Mouse (Mus musculus) ovary, postnatal 36 days (tissue): ENCODE data around the gene Klc3.

ENCODE experiments used
- DNase-seq: peaks from one replicate; pipeline ENCODE4 v3.0.0; 2022; ENCODE audit warnings: low spot score, mixed read lengths

Klc3 gene

GRCm38 (mm10) chr7:19405417-19405816, 1.5 kb upstream of the Klc3 start:
- DNase-seq = peak; percentile 77

- no peak for DNase-seq
Measured at GRCm38 (mm10) chr7:19404476-19404875, 572 bp upstream of the Klc3 start, which contains the start of gene Ckm. TSS of gene Ckm (plus strand) at chr7:19404776.

- DNase-seq = no peak
Measured at GRCm38 (mm10) chr7:19402535-19403112, 1.3 kb downstream of the Klc3 start.

GRCm38 (mm10) chr7:19400946-19401345, 3.0 kb downstream of the Klc3 start:
- no peak for DNase-seq

GRCm38 (mm10) chr7:19399496-19400280, 4.2 kb downstream of the Klc3 start:
- peak; percentile 54 for DNase-seq

GRCm38 (mm10) chr7:19394484-19394883, 9.4 kb downstream of the Klc3 start:
- DNase-seq = no peak

- DNase-seq = no peak
Measured at GRCm38 (mm10) chr7:19388699-19389413, 15.0 kb downstream of the Klc3 start.

GRCm38 (mm10) chr7:19383708-19384107, 20.2 kb downstream of the Klc3 start:
- no peak for DNase-seq

GRCm38 (mm10) chr7:19382166-19382541, 21.8 kb downstream of the Klc3 start:
- no peak for DNase-seq

GRCm38 (mm10) chr7:19381377-19382165, 22.3 kb downstream of the Klc3 start, which contains the start of gene Ercc2:
TSS of gene Ercc2 (plus strand) at chr7:19382010.
- peak; percentile 99 for DNase-seq

- no peak for DNase-seq
Measured at GRCm38 (mm10) chr7:19378049-19378448, 25.9 kb downstream of the Klc3 start.

GRCm38 (mm10) chr7:19376019-19376418, 27.9 kb downstream of the Klc3 start:
- DNase-seq = no peak

GRCm38 (mm10) chr7:19375368-19375767, 28.5 kb downstream of the Klc3 start:
- no peak for DNase-seq

GRCm38 (mm10) chr7:19373367-19373766, 30.5 kb downstream of the Klc3 start:
- DNase-seq = no peak

- peak; percentile 58 for DNase-seq
Measured at GRCm38 (mm10) chr7:19369823-19370425, 34.0 kb downstream of the Klc3 start.

- peak; percentile 57 for DNase-seq
Measured at GRCm38 (mm10) chr7:19368380-19368779, 35.5 kb downstream of the Klc3 start.

GRCm38 (mm10) chr7:19365376-19365775, 38.5 kb downstream of the Klc3 start:
- no peak for DNase-seq

GRCm38 (mm10) chr7:19363881-19364280, 40.0 kb downstream of the Klc3 start:
- peak; percentile 81 for DNase-seq

GRCm38 (mm10) chr7:19362276-19362675, 41.6 kb downstream of the Klc3 start:
- no peak for DNase-seq

GRCm38 (mm10) chr7:19361720-19362119, 42.2 kb downstream of the Klc3 start:
- DNase-seq = peak; percentile 75

GRCm38 (mm10) chr7:19360944-19361343, 43.0 kb downstream of the Klc3 start:
- peak; percentile 88 for DNase-seq
